Mouse (Mus musculus) forebrain, embryonic 15.5 days (tissue): ENCODE results near the gene Pign. TPM values are rescaled to one million over a fixed set of nuclear protein-coding genes. Genes with fewer than 3 reads are reported as not detected.

Experiments
- ATAC-seq: fragments of 200-750 bp; cut with Nextera tagmentation; replicated peaks from 2 replicates; pipeline ENCODE4 v1.8.0; 2017; ENCODE audit warnings: mild to moderate bottlenecking, moderate TSS enrichment, moderate library complexity
- H3K27ac ChIP-seq: fragments of 300-500 bp; sonication (generic); replicated peaks from 2 replicates; pipeline ENCODE4 v1.5.1; 2015; ENCODE audit warnings: mild to moderate bottlenecking, inconsistent platforms
- H3K27me3 ChIP-seq: fragments of 300-500 bp; sonication (generic); 2 replicates; pipeline ENCODE4 v1.6.1; 2015; ENCODE audit warnings: inconsistent platforms
- H3K36me3 ChIP-seq: fragments of 300-500 bp; sonication (generic); 2 replicates; pipeline ENCODE4 v1.6.1; 2015; ENCODE audit warnings: mild to moderate bottlenecking, inconsistent platforms
- H3K4me1 ChIP-seq: fragments of 300-500 bp; sonication (generic); 2 replicates; pipeline ENCODE4 v1.6.1; 2015; ENCODE audit warnings: inconsistent platforms
- H3K4me2 ChIP-seq: fragments of 300-500 bp; sonication (generic); replicated peaks from 2 replicates; pipeline ENCODE4 v1.6.1; 2015; ENCODE audit warnings: mild to moderate bottlenecking, inconsistent platforms
- H3K4me3 ChIP-seq: fragments of 300-500 bp; sonication (generic); 2 replicates; pipeline ENCODE4 v1.5.1; 2015; ENCODE audit warnings: mild to moderate bottlenecking, inconsistent platforms
- H3K9ac ChIP-seq: fragments of 300-500 bp; sonication (generic); replicated peaks from 2 replicates; pipeline ENCODE4 v1.6.1; 2015; ENCODE audit warnings: mild to moderate bottlenecking, inconsistent platforms
- H3K9me3 ChIP-seq: fragments of 300-500 bp; sonication (generic); 2 replicates; pipeline ENCODE4 v1.6.1; 2016; ENCODE audit warnings: inconsistent platforms
- WGBS: fragments of 180-500 bp; shearing (Covaris S2); methylation state at CpG from one replicate; pipeline ENCODE4 v1.1.7; 2015; ENCODE audit warnings: mixed read lengths; 5-methylcytosine and 5-hydroxymethylcytosine counted together
- polyA plus RNA-seq: library from polyadenylated mRNA; unstranded; fragments of >200 nt; fragmentation: Nextera tagmentation; extraction: Ambion mirVana; gene quantifications from 2 replicates; pipeline ENCODE4 v1.2.1, GENCODE M21; 2015

Gene Pign
- polyA plus RNA-seq, 1 experiment from 2014 or later = 9.3 TPM

DNA sequence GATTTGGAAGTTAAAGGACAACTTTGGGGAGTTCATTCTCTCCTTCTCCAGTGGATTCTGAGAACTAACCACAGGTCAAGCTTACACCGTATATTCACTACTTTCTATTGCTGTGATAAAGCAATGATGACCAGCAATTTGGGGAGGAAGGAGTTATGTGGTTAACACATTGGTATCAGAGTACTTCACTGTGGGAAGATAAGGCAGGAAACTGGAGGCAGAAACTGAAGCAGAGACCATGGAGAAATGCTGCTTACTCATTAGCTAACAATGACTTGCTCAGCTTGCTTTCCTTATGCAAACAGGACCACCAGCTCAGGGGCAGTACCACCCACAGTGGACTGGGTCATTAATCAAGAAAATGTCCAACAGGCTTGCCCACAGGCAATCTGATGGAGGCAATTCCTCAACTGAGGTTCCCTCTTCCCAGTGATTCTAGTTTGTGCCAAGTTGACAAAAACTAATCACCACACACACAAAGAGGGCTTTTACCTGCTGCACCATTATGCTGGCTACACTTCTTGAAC, 108.2 kb downstream of the Pign start:
- WGBS = 80% methylated on average over 1 of the region's 1 CpGs
- Histone ChIP-seq H3K36me3 (no peaks in the 10 kb centered on the region), H3K27ac (no peak overlapping the region), H3K4me2 (no peak overlapping the region), H3K9ac (no peak overlapping the region), H3K9me3 (no peaks in the 10 kb centered on the region), H3K4me1 (no peaks in the 10 kb centered on the region), H3K27me3 (no peaks in the 10 kb centered on the region), H3K4me3 (no peak overlapping the region)
- no peak for ATAC-seq

DNA sequence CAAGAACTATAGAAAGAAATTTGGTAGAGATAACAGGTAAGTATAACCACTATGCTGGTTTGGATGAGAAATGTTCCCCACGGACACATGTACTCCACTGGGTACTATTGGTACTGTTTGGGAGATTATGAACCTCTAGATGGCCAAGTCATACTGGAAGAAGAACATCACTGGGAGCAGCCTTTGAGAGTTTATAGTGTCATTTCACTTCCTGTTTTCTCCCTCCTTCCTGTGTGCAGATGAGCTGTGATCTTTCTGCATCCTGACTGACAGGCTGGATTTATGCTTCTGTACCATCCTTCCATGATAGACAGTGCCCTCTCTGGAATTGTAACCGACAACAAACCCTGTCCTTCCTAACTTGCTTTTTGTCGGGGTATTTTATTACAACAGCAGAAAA, 110.3 kb downstream of the Pign start:
- Histone ChIP-seq H3K4me3 (no peak overlapping the region), H3K4me1 (no peaks in the 10 kb centered on the region), H3K36me3 (no peaks in the 10 kb centered on the region), H3K9me3 (no peaks in the 10 kb centered on the region), H3K27me3 (no peaks in the 10 kb centered on the region), H3K9ac (no peak overlapping the region), H3K4me2 (no peak overlapping the region), H3K27ac (no peak overlapping the region)
- no peak for ATAC-seq
- WGBS = 90% methylated on average over 3 of the region's 3 CpGs

DNA sequence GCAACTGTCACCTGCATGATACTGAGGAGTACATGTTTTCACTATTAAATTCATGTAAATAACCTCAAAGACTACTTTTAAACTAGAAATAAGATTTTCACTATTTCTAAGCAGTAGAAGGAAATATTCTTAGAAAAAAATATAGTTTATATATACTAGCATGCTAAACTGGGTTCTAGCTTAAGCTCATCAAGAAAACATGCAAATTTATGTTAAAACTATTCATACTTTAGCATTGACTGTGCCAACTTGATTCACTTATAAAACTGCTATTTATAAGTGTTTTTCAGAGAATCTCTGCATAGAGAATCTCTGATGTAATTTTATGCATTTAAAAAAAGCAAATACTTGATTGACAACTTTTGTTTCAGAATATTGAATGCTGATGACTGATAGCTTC, 113.3 kb downstream of the Pign start:
- Histone ChIP-seq H3K4me3 (no peak overlapping the region), H3K27me3 (no peaks in the 10 kb centered on the region), H3K9me3 (no peaks in the 10 kb centered on the region), H3K4me1 (no peaks in the 10 kb centered on the region), H3K27ac (no peak overlapping the region), H3K4me2 (no peak overlapping the region), H3K36me3 (no peaks in the 10 kb centered on the region), H3K9ac (no peak overlapping the region)
- ATAC-seq = no peak

DNA sequence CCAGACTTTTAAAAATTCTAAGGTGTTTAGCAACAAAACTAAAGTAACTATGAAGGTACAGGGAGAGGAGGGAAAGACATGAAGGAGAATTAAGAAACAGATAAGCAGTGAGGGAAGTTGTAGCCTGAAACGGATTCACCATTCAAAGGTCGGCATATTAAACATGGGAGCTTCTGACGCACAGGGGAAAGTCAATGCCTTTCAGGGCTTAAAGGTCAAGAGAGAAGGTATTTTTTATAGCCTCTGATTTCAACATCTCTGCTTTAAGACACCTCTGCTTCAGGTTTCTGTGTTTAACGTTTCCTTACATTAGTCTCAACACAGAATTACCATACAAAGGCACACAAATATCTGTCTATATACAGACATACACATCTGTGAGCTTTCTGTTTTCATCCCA, 113.8 kb downstream of the Pign start:
- WGBS = 88% methylated on average over 4 of the region's 4 CpGs
- no peak for ATAC-seq
- H3K4me3 ChIP-seq = no peak overlapping the region

DNA sequence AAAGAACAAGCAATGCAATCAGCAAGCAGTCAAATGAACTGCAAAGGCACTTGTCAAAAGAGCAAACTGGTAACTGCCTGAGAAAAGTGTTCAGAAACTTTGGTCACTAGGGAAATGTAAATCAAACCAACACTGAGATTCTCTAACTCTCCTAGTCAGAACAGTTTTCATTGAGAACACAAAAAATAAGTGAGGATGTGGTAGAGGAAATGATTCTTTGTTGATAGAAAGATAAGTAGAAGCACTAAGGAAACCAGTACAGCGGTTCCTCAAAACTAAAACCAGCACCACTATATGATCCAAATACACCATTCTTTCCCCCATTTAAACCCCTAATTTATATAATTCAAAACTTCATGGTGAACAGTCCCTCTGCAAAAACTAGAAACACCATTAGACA, 120.4 kb downstream of the Pign start:
- no peaks in the 10 kb centered on the region for H3K4me1 ChIP-seq
- no peak overlapping the region for H3K4me3 ChIP-seq
- H3K9ac ChIP-seq = no peak overlapping the region
- H3K4me2 ChIP-seq = no peak overlapping the region
- peaks cover 11% of the 10 kb centered on the region for H3K36me3 ChIP-seq
- no peak overlapping the region for H3K27ac ChIP-seq
- H3K27me3 ChIP-seq = no peaks in the 10 kb centered on the region
- no peaks in the 10 kb centered on the region for H3K9me3 ChIP-seq
- WGBS = 100% methylated on average over 1 of the region's 1 CpGs
- no peak for ATAC-seq

More for the DNA sequence above, 113.8 kb downstream of the Pign start:
- Histone ChIP-seq H3K36me3 (no peaks in the 10 kb centered on the region), H3K9ac (no peak overlapping the region), H3K9me3 (no peaks in the 10 kb centered on the region), H3K4me1 (no peaks in the 10 kb centered on the region), H3K27ac (no peak overlapping the region), H3K4me2 (no peak overlapping the region), H3K27me3 (no peaks in the 10 kb centered on the region)

DNA sequence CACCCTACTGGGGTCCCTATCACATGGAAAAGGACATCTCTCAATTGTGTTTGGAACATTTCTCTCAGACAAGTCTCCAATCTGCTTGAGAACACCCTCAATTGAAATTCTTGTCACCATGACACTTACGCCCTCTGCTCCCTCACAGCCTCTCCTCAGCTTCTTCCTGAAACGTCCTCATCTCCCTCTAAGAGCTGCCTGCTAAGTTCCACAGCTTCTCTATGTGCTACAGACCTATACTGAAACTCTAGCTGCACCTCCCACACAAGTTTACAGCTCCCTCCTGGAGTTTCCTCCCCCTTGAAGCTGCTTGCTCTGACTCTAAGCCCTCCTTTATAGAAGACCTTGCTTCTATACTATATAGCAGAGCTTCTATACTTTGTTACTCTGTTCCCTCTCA, 139.7 kb downstream of the Pign start:
- no peak overlapping the region for H3K4me2 ChIP-seq
- H3K36me3 ChIP-seq = no peaks in the 10 kb centered on the region
- no peak overlapping the region for H3K4me3 ChIP-seq
- no peaks in the 10 kb centered on the region for H3K9me3 ChIP-seq
- H3K4me1 ChIP-seq = no peaks in the 10 kb centered on the region
- no peak for ATAC-seq
- H3K27me3 ChIP-seq = no peaks in the 10 kb centered on the region
- 55% methylated on average over 2 of the region's 2 CpGs for WGBS
- H3K27ac ChIP-seq = no peak overlapping the region
- H3K9ac ChIP-seq = no peak overlapping the region

DNA sequence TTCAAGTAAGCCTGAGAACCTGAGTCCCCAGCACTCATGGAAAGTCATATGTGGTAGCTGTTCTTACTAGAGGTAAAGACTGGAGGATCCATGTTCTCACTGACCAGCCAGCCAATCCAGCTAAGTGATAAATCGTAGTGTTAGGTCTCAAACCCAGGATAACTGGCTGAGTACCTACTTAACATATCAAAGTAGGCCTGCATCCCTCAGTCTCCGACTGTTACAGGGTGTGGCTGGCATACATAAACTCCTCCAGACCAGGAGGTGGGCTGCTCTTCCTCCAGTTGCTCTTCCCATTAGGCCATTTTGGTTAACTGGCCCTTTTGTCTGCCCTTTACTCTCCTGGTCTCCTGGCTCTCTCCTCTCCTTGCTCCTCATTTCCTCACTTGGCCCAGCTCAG, 141.2 kb downstream of the Pign start:
- 73% methylated on average over 2 of the region's 2 CpGs for WGBS
- no peak for ATAC-seq
- no peak overlapping the region for H3K4me2 ChIP-seq
- H3K36me3 ChIP-seq = no peaks in the 10 kb centered on the region
- no peaks in the 10 kb centered on the region for H3K4me1 ChIP-seq
- H3K4me3 ChIP-seq = no peak overlapping the region
- no peak overlapping the region for H3K9ac ChIP-seq
- H3K27ac ChIP-seq = no peak overlapping the region
- no peaks in the 10 kb centered on the region for H3K9me3 ChIP-seq
- no peaks in the 10 kb centered on the region for H3K27me3 ChIP-seq

DNA sequence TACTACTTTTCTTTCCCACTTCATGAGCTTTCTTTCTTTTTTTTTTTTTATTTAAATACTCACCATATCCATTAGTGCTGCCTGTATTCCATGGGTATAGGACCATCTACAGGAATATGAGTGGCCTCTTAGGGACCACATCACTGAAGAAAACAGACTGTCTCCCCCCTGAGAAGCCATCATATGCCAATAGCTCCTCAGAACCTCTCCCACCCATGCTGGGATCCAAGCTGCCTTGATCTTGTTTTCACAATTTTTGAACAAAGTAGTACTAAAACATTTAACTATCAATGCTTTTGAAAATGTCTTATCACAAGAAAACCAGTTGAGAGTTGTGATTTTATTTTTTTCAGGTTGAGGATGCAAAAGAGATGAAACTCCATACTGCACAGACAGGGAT, 145.4 kb downstream of the Pign start:
- ATAC-seq = no peak
- no peaks in the 10 kb centered on the region for H3K4me1 ChIP-seq
- H3K36me3 ChIP-seq = no peaks in the 10 kb centered on the region
- H3K4me3 ChIP-seq = no peak overlapping the region
- H3K9ac ChIP-seq = no peak overlapping the region
- H3K27ac ChIP-seq = no peak overlapping the region
- no peaks in the 10 kb centered on the region for H3K27me3 ChIP-seq
- H3K4me2 ChIP-seq = no peak overlapping the region
- H3K9me3 ChIP-seq = no peaks in the 10 kb centered on the region

DNA sequence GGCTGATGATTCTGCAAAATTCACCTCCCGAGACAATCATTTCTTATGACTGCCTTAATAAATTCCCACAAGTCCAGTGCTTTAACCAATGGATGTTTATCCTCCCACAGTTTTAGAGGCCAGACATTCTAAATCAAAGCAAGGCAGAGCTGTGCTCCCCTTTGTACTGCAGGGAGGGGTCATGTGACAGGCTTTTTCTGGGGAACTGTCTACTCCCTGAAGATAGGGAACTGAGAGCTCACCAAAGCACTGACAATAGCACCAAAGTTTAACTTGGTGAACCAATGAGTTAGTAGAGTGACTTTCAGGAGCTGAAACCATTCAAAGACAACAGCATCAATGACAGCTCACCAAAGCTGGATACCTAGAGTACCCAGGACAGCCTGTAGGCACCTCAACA, 156.4 kb downstream of the Pign start:
- no peak overlapping the region for H3K4me2 ChIP-seq
- H3K4me1 ChIP-seq = no peaks in the 10 kb centered on the region
- H3K4me3 ChIP-seq = no peak overlapping the region
- no peaks in the 10 kb centered on the region for H3K36me3 ChIP-seq
- H3K27me3 ChIP-seq = no peaks in the 10 kb centered on the region
- no peak for ATAC-seq
- no peak overlapping the region for H3K27ac ChIP-seq
- no peaks in the 10 kb centered on the region for H3K9me3 ChIP-seq
- WGBS = 96% methylated on average over 1 of the region's 1 CpGs
- no peak overlapping the region for H3K9ac ChIP-seq

DNA sequence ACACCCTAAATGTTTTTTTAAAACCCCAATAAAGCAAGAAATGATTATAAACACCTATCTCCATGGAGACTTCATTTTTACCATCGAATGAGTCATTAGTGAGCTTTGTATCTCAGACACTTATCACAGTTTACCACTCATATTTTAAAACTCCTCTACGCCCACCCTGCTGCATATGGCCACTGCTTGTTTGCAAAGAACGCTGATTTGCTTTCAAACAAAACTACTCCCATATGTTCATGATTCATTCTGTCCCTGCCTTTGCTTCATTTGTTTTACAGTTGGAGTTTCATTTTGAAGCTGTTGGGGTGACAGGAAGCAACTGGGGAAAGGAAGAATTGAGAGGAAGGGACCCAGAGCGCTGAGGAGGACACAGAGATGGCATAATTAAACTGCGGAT, 170.9 kb downstream of the Pign start:
- H3K4me1 ChIP-seq = no peaks in the 10 kb centered on the region
- H3K27ac ChIP-seq = no peak overlapping the region
- 67% methylated on average over 5 of the region's 5 CpGs for WGBS
- H3K27me3 ChIP-seq = no peaks in the 10 kb centered on the region
- H3K9ac ChIP-seq = no peak overlapping the region
- H3K4me2 ChIP-seq = no peak overlapping the region
- H3K9me3 ChIP-seq = no peaks in the 10 kb centered on the region
- H3K4me3 ChIP-seq = no peak overlapping the region
- H3K36me3 ChIP-seq = no peaks in the 10 kb centered on the region
- no peak for ATAC-seq

DNA sequence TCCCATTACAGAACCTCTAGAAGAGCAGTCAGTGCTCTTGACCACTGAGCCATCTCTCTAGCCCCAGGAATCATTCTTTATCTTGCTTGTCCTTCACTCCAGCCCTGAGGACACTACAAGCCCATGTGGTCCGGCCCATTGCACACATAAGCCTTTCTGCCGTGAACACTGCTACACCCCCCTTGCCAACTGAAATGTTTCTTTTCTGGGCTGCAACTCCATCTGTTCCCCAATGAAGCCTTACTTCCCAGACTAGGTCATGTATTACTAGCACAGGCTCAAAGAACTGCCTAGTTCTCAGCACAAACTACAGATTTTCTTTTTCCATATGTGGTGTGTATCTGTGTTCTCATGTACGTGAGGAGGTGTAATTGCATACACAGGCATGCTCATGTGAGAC, 174.0 kb downstream of the Pign start:
- no peaks in the 10 kb centered on the region for H3K4me1 ChIP-seq
- no peak overlapping the region for H3K4me2 ChIP-seq
- no peak for ATAC-seq
- no peak overlapping the region for H3K9ac ChIP-seq
- no peak overlapping the region for H3K27ac ChIP-seq
- no peaks in the 10 kb centered on the region for H3K36me3 ChIP-seq
- no peaks in the 10 kb centered on the region for H3K27me3 ChIP-seq
- no peaks in the 10 kb centered on the region for H3K9me3 ChIP-seq
- no peak overlapping the region for H3K4me3 ChIP-seq
- 77% methylated on average over 3 of the region's 3 CpGs for WGBS

DNA sequence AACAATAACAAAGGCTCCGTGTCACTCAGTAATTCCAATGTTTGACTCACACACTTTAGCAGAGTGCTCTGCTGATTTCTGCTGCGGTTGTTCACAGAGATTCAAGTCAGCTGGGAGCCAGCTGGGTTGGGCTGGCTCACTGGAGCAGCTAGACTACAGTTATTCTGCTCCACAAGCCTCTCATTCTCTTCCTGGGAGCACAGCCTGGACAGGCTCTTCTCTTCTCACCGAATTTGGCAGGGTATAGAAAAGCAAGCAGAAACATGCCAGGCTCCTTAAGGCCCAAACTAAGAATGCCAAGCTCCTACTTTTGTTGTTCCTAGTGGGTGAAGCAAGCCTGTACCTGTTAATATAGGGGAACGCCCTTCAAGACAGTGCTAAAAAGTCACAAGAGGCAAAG, 176.4 kb downstream of the Pign start:
- 70% methylated on average over 4 of the region's 4 CpGs for WGBS
- H3K9me3 ChIP-seq = no peaks in the 10 kb centered on the region
- no peak overlapping the region for H3K27ac ChIP-seq
- H3K4me1 ChIP-seq = no peaks in the 10 kb centered on the region
- no peaks in the 10 kb centered on the region for H3K27me3 ChIP-seq
- ATAC-seq = no peak; the same call in 1 of the 2 replicates
- H3K36me3 ChIP-seq = no peaks in the 10 kb centered on the region
- H3K4me3 ChIP-seq = no peak overlapping the region
- no peak overlapping the region for H3K9ac ChIP-seq
- H3K4me2 ChIP-seq = no peak overlapping the region
